Mouse (Mus musculus) olfactory bulb, adult 2 months (tissue): ENCODE results near the gene Fbl. TPM values are rescaled to one million over a fixed set of nuclear protein-coding genes. Genes with fewer than 3 reads are reported as not detected.
A peak's percentile ranks its signal among the peaks of the same experiment; 100 is the strongest.
"Not testable (repeated sequence)": the region's sequence is repeated elsewhere in the genome, so short reads cannot be mapped to it uniquely, and the experiment has no call there.

Experiments used
- H3K27ac ChIP-seq: fragments of 200-500 bp; 2 replicates; pipeline ENCODE4 v1.5.1; 2012; ENCODE audit warnings: low read depth, low read length; ENCODE audit not compliant: insufficient read depth
- H3K4me1 ChIP-seq: fragments of 200-500 bp; 2 replicates; pipeline ENCODE4 v1.6.1; 2012; ENCODE audit warnings: low read length; ENCODE audit not compliant: control insufficient read depth, insufficient read depth
- H3K4me3 ChIP-seq: fragments of 200-500 bp; 2 replicates; pipeline ENCODE4 v1.5.1; 2012; ENCODE audit warnings: mild to moderate bottlenecking, low read depth, low read length, moderate library complexity; ENCODE audit not compliant: insufficient read depth
- CTCF ChIP-seq: fragments of 200-500 bp; IDR thresholded peaks from 2 replicates; pipeline ENCODE4 v1.5.1; 2012; ENCODE audit warnings: low read depth, mild to moderate bottlenecking, low read length, moderate library complexity; ENCODE audit not compliant: insufficient read depth
- POLR2A ChIP-seq: fragments of 200-500 bp; IDR thresholded peaks from 2 replicates; pipeline ENCODE4 v1.6.1; 2012; ENCODE audit warnings: mild to moderate bottlenecking, low read depth, low read length, moderate library complexity; ENCODE audit not compliant: insufficient read depth
- WGBS: fragments of 180-500 bp; shearing (Covaris S2); methylation state at CpG from one replicate; pipeline ENCODE4 v1.1.7; 2018; 5-methylcytosine and 5-hydroxymethylcytosine counted together
- polyA plus RNA-seq: library from polyadenylated mRNA; stranded (reverse); fragments of >200 nt; gene quantifications from 2 replicates; pipeline ENCODE4 v1.2.4, GENCODE M21; 2012; ENCODE audit warnings: low replicate concordance; ENCODE audit not compliant: missing spikeins, insufficient read depth, insufficient read length

The Fbl gene
- polyA plus RNA-seq, 1 experiment: not detected

DNA sequence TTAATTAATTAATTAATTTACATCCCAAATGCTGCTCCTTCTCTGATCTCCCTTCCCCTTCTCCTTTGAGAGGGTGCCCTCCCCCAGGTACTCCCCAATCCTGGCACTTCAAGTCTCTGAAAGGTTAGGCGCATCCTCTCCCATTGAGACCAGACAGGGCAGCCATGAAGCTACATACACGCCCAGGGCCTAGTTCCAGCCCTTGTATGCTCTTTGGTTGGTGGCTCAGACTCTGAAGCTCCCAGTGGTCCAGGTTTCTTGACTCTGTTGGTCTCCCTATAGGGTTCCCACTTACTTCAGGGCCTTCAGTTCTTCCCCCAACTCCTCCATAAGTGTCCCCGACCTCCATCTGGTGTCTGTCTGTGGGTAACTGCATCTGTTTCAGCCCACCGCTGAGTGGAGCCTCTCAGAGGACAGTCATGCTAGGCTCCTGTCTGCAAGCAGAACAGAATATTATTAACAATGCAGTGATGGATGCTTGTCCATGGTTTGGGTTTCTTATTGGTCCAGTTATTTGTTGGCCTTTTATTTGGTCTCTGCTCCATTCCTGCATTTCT, 36.6 kb downstream of the Fbl start:
- no peak overlapping the region for H3K4me3 ChIP-seq
- TF ChIP-seq POLR2A (no peak), CTCF (no peak)
- no peak overlapping the region for H3K27ac ChIP-seq
- no peaks in the 10 kb centered on the region for H3K4me1 ChIP-seq
- 77% methylated on average over 4 of the region's 4 CpGs for WGBS

DNA sequence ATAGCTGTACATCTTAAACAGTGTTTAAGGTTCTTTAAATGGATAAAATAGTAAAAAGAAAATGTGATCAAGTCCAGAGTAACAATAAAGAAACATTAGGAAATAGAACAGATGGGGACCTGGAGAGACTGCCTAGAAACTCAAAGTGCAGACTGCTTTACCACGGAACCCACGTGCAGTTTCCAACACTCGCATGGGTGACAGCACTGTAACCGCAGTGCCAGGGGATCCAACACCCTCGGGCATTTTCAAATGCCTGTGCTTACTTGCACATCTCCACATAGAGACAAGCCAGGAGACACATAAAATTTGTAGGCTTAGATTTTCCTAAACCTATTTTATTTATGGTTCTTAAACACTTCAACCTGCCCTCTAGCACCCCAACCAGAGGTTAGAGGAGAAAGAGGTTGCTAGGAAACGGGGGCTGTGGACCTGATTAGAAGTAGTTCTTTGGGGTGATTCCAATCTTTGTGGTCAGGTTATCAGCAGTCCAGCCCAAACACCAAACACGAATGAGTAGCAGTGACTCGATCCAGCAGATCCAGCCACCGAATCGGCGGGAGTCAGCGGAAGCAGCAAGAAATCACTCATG, 39.0 kb downstream of the Fbl start:
- WGBS: 38% methylated on average over 12 of the region's 12 CpGs
- TF ChIP-seq CTCF (no peak), POLR2A (no peak)
- Histone ChIP-seq H3K27ac (no peak overlapping the region), H3K4me1 (no peaks in the 10 kb centered on the region), H3K4me3 (peak overlapping the region; percentile 42)

DNA sequence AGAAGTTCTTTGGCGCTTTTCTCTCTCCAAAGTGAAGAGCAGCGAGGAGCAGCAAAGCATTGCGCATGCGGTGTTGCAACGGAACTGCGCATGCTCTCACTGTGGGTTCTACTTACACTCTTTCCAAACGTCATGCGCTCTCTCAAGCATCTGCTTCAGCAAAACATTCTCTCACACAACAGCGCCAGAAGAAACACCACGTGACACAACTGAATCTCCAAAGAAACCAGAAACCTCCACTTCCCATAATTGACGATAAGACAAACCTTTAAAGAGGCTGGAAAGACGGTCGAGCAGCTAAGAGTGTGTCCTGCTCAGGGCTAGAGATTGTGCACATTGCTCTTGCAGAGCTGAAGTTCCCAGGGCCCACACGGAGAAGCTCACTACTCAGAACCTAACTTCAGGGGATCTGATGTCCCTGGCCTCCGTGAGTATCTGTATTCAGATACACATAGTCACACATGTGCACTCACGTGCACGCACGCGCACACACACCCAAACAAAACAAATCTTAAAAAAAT, 39.5 kb downstream of the Fbl start:
- Histone ChIP-seq H3K27ac (0 out of 2 replicates have a peak overlapping the region, but pooled peaks have one; percentile 0), H3K4me3 (peak overlapping the region; percentile 42), H3K4me1 (no peaks in the 10 kb centered on the region)
- TF ChIP-seq CTCF: no peak
- no peak for TF ChIP-seq POLR2A
- WGBS: 56% methylated on average over 19 of the region's 19 CpGs

DNA sequence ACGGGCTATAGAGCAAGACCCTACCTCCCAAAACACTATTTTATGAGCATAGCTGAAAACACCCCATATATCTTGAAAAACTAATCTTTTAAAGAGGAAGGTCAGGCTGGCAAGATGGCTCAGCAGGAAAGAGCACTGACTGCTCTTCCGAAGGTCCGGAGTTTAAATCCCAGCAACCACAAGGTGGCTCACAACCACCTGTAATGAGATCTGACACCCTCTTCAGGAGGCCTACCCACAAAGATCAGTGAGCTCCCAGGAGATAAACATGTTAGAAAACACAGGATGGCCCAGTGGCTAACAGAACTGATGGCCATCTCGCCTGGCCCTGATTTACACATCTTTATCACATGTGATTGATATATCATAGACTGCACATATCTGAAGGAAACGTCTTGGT, 41.2 kb downstream of the Fbl start:
- Histone ChIP-seq H3K4me1 (no peaks in the 10 kb centered on the region), H3K4me3 (no peak overlapping the region), H3K27ac (no peak overlapping the region)
- 57% methylated on average over 5 of the region's 5 CpGs for WGBS
- no peak for TF ChIP-seq POLR2A
- TF ChIP-seq CTCF: no peak

DNA sequence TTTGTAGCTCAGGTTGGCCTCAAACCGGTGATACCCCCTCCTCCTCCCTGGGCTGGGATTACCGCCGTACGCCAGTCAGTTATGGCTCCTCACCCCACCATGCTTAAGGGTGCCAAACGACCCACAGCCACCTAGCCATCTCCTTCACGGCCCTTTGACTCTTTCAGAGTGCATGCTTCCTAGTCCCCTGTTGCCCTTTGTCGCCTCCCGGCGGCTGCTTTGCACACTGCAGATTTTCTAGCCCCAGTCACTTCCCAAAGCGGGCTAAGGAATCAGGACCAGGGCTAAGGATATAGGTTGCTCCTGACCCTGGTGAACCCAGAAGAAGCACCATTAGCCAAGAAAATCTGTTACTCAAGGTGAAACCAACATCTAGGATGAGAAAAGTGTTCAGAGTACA, 44.6 kb downstream of the Fbl start:
- H3K4me1 ChIP-seq: peaks cover 4% of the 10 kb centered on the region; the same call in 1 of the 2 replicates
- no peak overlapping the region for H3K4me3 ChIP-seq
- H3K27ac ChIP-seq: no peak overlapping the region
- 24% methylated on average over 10 of the region's 10 CpGs for WGBS
- TF ChIP-seq CTCF (peak; percentile 44; the same call in 1 of the 2 replicates), POLR2A (no peak)

DNA sequence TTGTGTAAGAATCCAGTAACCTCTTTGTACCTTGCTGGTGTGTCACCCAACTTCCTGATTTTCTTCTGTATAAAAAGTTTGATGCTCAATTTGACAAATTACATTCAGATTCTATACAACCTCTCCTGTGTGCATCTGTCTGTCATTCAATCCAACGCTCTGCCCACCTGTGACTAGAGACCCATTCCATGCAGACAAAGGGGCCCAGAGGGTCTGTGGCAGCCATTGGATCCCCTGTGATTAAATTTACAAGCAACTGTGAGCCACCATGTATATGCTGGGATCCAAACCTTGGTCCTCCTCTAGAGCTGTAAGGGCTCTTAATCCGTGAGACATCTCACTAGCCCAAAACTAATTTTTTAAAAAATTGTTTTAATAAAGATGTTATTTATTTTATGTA, 46.4 kb downstream of the Fbl start:
- WGBS: 94% methylated on average over 2 of the region's 2 CpGs

DNA sequence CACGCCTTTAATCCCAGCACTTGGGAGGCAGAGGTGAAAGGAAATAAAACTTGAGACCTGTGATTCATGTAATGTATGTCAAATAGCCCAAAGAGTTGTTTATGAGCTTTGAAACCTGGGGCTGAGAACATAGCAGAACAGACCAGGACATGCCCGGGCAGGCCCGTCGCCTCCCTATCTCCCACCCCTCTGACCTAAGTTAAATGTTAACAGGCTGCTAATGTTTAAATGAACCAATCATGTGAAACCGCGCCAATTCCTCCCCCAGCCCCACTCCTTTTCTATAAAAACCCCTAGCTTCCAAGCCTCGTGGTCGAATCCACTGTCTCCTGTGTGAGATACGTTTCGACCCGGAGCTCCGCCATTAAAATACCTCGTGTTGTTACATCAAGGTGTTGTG, 48.3 kb downstream of the Fbl start:
- H3K4me3 ChIP-seq, H3K27ac ChIP-seq, H3K4me1 ChIP-seq: not testable (repeated sequence)
- 95% methylated on average over 13 of the region's 13 CpGs for WGBS

More for the DNA sequence above, 46.4 kb downstream of the Fbl start:
- not testable (repeated sequence) for H3K4me1 ChIP-seq, H3K4me3 ChIP-seq, H3K27ac ChIP-seq

DNA sequence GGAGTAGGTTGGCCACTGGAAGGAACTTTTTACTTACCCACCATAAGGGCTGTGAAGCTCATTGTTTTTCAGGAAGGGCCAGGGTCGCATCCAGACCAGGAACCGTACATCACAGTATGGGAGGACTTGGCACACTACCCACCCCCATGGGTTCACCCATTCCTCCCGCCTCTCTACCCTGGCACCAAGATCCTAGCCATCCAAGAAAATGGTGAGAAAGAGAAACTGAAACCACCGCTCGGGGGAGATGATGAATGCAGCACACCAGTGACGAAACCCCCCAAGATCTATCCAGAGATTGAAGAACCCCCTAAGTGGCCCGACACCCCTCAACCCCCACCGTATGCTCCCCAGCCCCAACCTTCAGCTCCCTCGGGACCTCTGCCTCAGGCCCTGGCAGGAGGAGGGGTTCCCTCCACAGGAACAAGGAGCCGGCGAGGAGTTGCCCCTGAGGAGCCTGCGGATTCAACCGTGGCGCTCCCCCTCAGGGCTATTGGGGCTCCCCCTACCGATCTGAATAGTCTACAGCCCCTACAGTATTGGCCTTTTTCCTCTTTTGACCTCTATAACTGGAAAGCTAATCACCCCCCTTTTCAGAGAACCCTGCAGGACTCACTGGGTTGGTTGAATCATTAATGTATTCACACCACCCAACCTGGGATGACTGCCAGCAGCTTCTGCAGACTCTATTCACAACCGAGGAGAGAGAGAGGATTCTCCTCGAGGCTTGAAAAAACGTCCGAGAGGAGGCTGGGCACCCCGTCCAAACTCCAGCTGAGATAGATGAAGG, 49.6 kb downstream of the Fbl start:
- H3K4me1 ChIP-seq, H3K27ac ChIP-seq: not testable (repeated sequence)
- H3K4me3 ChIP-seq: peak overlapping the region; percentile 37
- WGBS: 24% methylated on average over 20 of the region's 20 CpGs

DNA sequence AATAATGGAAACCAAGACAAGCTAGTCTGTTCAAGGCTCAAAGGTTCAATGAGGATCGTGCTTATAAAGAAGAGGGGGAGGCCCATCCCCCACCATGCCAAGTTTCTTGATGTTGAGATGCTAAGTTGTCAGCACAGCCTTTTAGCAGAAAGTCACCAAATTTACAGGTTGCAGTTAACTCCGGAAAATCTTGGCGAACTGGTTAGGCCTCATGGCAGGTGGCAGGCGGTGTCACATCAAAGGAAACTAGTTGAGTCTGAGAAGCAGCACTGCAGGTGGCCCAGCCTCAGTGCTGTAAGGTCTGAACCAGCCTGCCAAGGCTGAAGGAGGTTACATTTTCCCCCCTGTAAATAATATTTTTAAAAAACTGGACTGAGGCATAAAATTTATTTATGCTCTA, 57.3 kb downstream of the Fbl start:
- H3K4me1 ChIP-seq, H3K27ac ChIP-seq, H3K4me3 ChIP-seq: not testable (repeated sequence)
- 82% methylated on average over 4 of the region's 4 CpGs for WGBS

DNA sequence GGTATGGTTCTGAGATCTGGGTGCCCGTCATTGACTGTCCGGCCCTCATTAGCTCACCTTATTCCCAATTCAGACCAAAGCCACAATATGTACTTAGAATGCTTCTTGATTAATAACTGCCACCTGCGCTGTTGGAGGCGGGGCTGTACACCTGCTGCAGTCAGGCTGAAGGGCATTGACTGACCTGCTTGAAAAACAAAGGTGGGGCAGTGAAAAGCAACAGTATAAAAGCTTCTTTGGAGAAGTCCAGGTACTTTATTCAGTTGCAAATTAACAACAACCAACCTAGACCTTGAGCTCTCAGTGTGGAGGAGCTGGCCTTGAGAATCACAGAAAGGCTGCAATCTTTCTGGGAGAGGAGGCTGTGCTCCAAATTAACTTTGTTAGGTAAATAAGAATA, 57.9 kb downstream of the Fbl start:
- H3K4me1 ChIP-seq, H3K27ac ChIP-seq, H3K4me3 ChIP-seq: not testable (repeated sequence)
- 87% methylated on average over 4 of the region's 4 CpGs for WGBS

Other genes with a start within 250 kb of the Fbl start
- gene Zfp974, start 240.2 kb upstream of the Fbl start, polyA plus RNA-seq: not detected in 2 replicates
- gene Zfp780b, start 190.5 kb upstream of the Fbl start, polyA plus RNA-seq: not detected in 2 replicates
- not detected in 2 replicates for gene Zfp850, start 155.6 kb upstream of the Fbl start, polyA plus RNA-seq
- gene Psmc4, start 119.6 kb upstream of the Fbl start, polyA plus RNA-seq: 468 TPM in 1 of 2 replicates, not detected in the other
- not detected in 2 replicates for gene Fcgbp, start 98.5 kb upstream of the Fbl start, polyA plus RNA-seq
- not detected in 2 replicates for gene 9530053A07Rik, start 40.2 kb upstream of the Fbl start, polyA plus RNA-seq
- gene Dyrk1b, start 9.8 kb downstream of the Fbl start, polyA plus RNA-seq: not detected in 2 replicates
- not detected in 2 replicates for gene Eid2, start 98.2 kb downstream of the Fbl start, polyA plus RNA-seq
- gene Eid2b, start 108.0 kb downstream of the Fbl start, polyA plus RNA-seq: not detected in 2 replicates
- not detected in 2 replicates for gene Selenov, start 121.5 kb downstream of the Fbl start, polyA plus RNA-seq
- not detected in 2 replicates for gene Dll3, start 132.5 kb downstream of the Fbl start, polyA plus RNA-seq
- not detected in 2 replicates for gene Timm50, start 142.4 kb downstream of the Fbl start, polyA plus RNA-seq
- not detected in 2 replicates for gene Supt5, start 169.0 kb downstream of the Fbl start, polyA plus RNA-seq
- 767 TPM in 1 of 2 replicates, not detected in the other for gene Rps16, start 180.9 kb downstream of the Fbl start, polyA plus RNA-seq
- not detected in 2 replicates for gene Plekhg2, start 202.9 kb downstream of the Fbl start, polyA plus RNA-seq
- gene Zfp36, start 210.5 kb downstream of the Fbl start, polyA plus RNA-seq: not detected in 2 replicates
- not detected in 2 replicates for gene Med29, start 223.0 kb downstream of the Fbl start, polyA plus RNA-seq
- gene Paf1, start 223.2 kb downstream of the Fbl start, polyA plus RNA-seq: 1,326 TPM in 1 of 2 replicates, not detected in the other